Mouse (Mus musculus) left cerebral cortex, postnatal 25 days (tissue): ENCODE data around the gene Rps11. TPM values are rescaled to one million over a fixed set of nuclear protein-coding genes. Genes with fewer than 3 reads are reported as not detected.

Experiments used
- DNase-seq, 2 experiments: peaks; one replicate each; pipeline ENCODE4 v3.0.0; 2022; ENCODE audit warnings: low spot score in 2 of 2, mixed read lengths in 1 of 2
- intact Hi-C: fragments of 180-260 bp; cut with DNase I; formaldehyde crosslinking; loops from one replicate; pipeline ENCODE4 v1.15.1; 2025
- microRNA-seq, 2 experiments: library from miRNA; unstranded; fragments of <30 nt; microRNA quantifications; one replicate each; pipeline ENCODE4 v1.2.0; 2022
- total RNA-seq, 2 experiments: library from RNA; stranded (reverse); gene quantifications; 2 replicates each; pipeline ENCODE4 v1.2.3; 2021

Rps11 gene
- total RNA-seq, 2 experiments from 2014 or later, result 410 to 413 TPM

DNA sequence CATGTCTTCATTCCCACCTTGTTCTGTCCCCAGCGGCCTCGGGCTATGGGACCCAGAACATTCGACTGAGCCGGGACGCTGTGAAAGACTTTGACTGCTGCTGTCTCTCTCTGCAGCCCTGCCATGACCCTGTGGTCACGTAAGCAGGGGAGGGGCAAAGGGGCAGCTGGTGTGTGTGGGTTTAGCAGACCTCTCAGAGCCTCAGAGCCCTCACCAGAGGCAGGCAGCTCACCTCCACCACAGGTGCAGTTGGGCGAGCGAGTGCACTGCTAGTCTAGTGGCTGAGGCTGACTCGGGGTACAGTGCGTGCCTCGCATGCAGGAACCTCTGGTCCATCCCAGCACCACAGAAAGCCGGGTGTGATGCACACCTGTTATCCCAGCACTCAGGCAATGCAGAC lies 50.3 kb downstream of the Rps11 start:
- intact Hi-C loops, result no loop called here
- no peak for DNase-seq

DNA sequence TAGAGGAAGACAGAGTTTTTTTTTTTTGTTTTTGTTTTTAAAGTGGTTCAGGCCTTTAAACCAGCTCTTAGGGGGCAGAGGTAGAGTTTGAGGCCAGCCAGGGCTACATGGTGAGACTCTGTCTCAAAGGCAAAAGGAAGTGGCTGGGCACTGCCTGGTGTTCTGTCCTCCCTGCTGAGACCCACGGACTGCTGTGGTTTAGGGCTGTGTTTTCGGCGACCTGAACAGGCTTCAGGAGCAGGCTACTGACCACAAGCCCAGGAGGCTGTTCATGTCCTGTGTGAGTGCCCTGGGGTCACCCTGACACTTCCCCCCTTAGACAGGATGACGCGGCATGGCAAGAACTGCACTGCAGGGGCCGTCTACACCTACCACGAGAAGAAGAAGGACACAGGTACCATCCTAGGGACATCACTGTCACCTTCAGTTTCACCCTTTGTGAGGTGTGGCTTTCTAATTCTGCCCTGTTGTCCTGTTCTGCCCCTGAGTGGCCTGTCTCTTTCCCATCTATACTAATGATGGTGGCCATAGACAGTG lies 51.0 kb downstream of the Rps11 start:
- intact Hi-C loops, result no loop called here
- no peak for DNase-seq

Small RNA genes lying within 50 kb of the gene (microRNA-seq; reads per million reads assigned to microRNA genes)
- gene Mir150 (1,648 to 1,684 reads per million in 2 experiments), gene Mir5121 (11.8 to 32.4 reads per million in 2 experiments), gene Mir7055 (1.5 to 6.0 reads per million in 2 experiments)

Other genes with a start within 250 kb of the Rps11 start
- gene Med25, start 231.7 kb downstream of the Rps11 start, total RNA-seq, result 10 to 100 TPM; 88.8 to 89.5 TPM
- gene Fuz, start 228.4 kb downstream of the Rps11 start, total RNA-seq, result 10 to 100 TPM; 20.7 to 25.5 TPM
- gene Ap2a1, start 194.9 kb downstream of the Rps11 start, total RNA-seq, result 100 to 1,000 TPM; 325 to 334 TPM
- 1 to 10 TPM; 1.6 to 3.6 TPM for gene Tsks, start 181.2 kb downstream of the Rps11 start, total RNA-seq
- 10 to 100 TPM; 89.3 to 95.9 TPM for gene Cpt1c, start 149.6 kb downstream of the Rps11 start, total RNA-seq
- gene Prmt1, start 137.9 kb downstream of the Rps11 start, total RNA-seq, result 100 to 1,000 TPM; 140 to 163 TPM
- 10 to 100 TPM; 31.4 to 42.7 TPM for gene Irf3, start 126.8 kb downstream of the Rps11 start, total RNA-seq
- 1 to 10 TPM; 2.7 TPM for gene Bcl2l12, start 125.7 kb downstream of the Rps11 start, total RNA-seq
- gene Scaf1, start 108.1 kb downstream of the Rps11 start, total RNA-seq, result 100 to 1,000 TPM; 161 to 163 TPM
- 10 to 100 TPM; 12.0 to 13.8 TPM for gene Rras, start 106.5 kb downstream of the Rps11 start, total RNA-seq
- gene Prr12, start 71.6 kb downstream of the Rps11 start, total RNA-seq, result 10 to 100 TPM; 59.1 to 65.5 TPM
- 10 to 100 TPM; 48.5 to 53.0 TPM for gene Nosip, start 62.0 kb downstream of the Rps11 start, total RNA-seq
- gene Prrg2, start 61.8 kb downstream of the Rps11 start, total RNA-seq, result 1 to 10 TPM; 7.3 to 7.6 TPM
- gene Rcn3, start 32.2 kb downstream of the Rps11 start, total RNA-seq, result 1 to 10 TPM; 5.3 to 6.0 TPM
- gene Fcgrt, start 20.6 kb downstream of the Rps11 start, total RNA-seq, result 10 to 100 TPM; 22.7 to 24.1 TPM
- gene Rpl13a, start 4.3 kb upstream of the Rps11 start, total RNA-seq, result 100 to 1,000 TPM; 630 to 639 TPM
- not detected for gene Gm45713, start 11.8 kb upstream of the Rps11 start, total RNA-seq
- gene Flt3l, start 12.0 kb upstream of the Rps11 start, total RNA-seq, result 1 to 10 TPM; 3.3 to 5.4 TPM
- 10 to 100 TPM; 45.8 to 49.3 TPM for gene Pih1d1, start 29.9 kb upstream of the Rps11 start, total RNA-seq
- gene Aldh16a1, start 30.1 kb upstream of the Rps11 start, total RNA-seq, result 10 to 100 TPM; 13.6 to 14.1 TPM
- gene Slc17a7, start 39.5 kb upstream of the Rps11 start, total RNA-seq, result 1,000 to 10,000 TPM; 1,365 to 1,520 TPM
- gene Gfy, start 55.1 kb upstream of the Rps11 start, total RNA-seq, result under 1 TPM in 1 of 2 experiments, not detected in 1; 0.18 TPM
- not detected for gene Pth2, start 56.6 kb upstream of the Rps11 start, total RNA-seq
- gene Ccdc155, start 80.5 kb upstream of the Rps11 start, total RNA-seq, result 1 to 10 TPM; 5.2 to 5.3 TPM
- gene Dkkl1, start 87.7 kb upstream of the Rps11 start, total RNA-seq, result 10 to 100 TPM; 25.1 to 29.2 TPM
- gene Tead2, start 91.3 kb upstream of the Rps11 start, total RNA-seq, result 1 to 10 TPM; 2.8 to 5.5 TPM
- 1 to 10 TPM; 2.5 to 4.4 TPM for gene Cd37, start 114.7 kb upstream of the Rps11 start, total RNA-seq
- 1 to 10 TPM; 1.6 to 1.9 TPM for gene Slc6a16, start 116.6 kb upstream of the Rps11 start, total RNA-seq
- under 1 TPM in 1 of 2 experiments, not detected in 1; 0.23 TPM for gene Slc6a21, start 153.1 kb upstream of the Rps11 start, total RNA-seq
- gene Trpm4, start 209.3 kb upstream of the Rps11 start, total RNA-seq, result 10 to 100 TPM; 13.2 to 24.9 TPM
- under 1 TPM; 0.23 to 0.94 TPM for gene Hrc, start 210.9 kb upstream of the Rps11 start, total RNA-seq
- 100 to 1,000 TPM; 151 to 152 TPM for gene Ppfia3, start 242.6 kb upstream of the Rps11 start, total RNA-seq
- gene Lin7b, start 246.1 kb upstream of the Rps11 start, total RNA-seq, result 100 to 1,000 TPM; 170 to 176 TPM